Mouse (Mus musculus) kidney, embryonic 16.5 days (tissue): Measurements from ENCODE around the gene Adamts15. TPM values are rescaled to one million over a fixed set of nuclear protein-coding genes. Genes with fewer than 3 reads are reported as not detected.

Source experiments
- ATAC-seq: fragments of 200-750 bp; cut with Nextera tagmentation; 2 replicates; pipeline ENCODE4 v1.8.0; 2017; ENCODE audit warnings: moderate TSS enrichment; ENCODE audit not compliant: low FRiP score, low TSS enrichment
- H3K27ac ChIP-seq: fragments of 300-500 bp; sonication (generic); 2 replicates; pipeline ENCODE4 v1.5.1; 2014; ENCODE audit warnings: low read length
- H3K27me3 ChIP-seq: fragments of 300-500 bp; sonication (generic); 2 replicates; pipeline ENCODE4 v1.6.1; 2014; ENCODE audit warnings: low read length, control low read depth, mixed read lengths; ENCODE audit not compliant: insufficient read depth
- H3K36me3 ChIP-seq: fragments of 300-500 bp; sonication (generic); 2 replicates; pipeline ENCODE4 v1.6.1; 2014; ENCODE audit warnings: low read length, control low read depth, mixed read lengths; ENCODE audit not compliant: insufficient read depth
- H3K4me1 ChIP-seq: fragments of 300-500 bp; sonication (generic); 2 replicates; pipeline ENCODE4 v1.6.1; 2014; ENCODE audit warnings: low read length, control low read depth, mixed read lengths; ENCODE audit not compliant: insufficient read depth
- H3K4me2 ChIP-seq: fragments of 300-500 bp; sonication (generic); replicated peaks from 2 replicates; pipeline ENCODE4 v1.6.1; 2014; ENCODE audit warnings: low read depth, low read length
- H3K4me3 ChIP-seq: fragments of 300-500 bp; sonication (generic); 2 replicates; pipeline ENCODE4 v1.5.1; 2014; ENCODE audit warnings: mild to moderate bottlenecking, low read length
- H3K9ac ChIP-seq: fragments of 300-500 bp; sonication (generic); replicated peaks from 2 replicates; pipeline ENCODE4 v1.6.1; 2014; ENCODE audit warnings: low read length
- H3K9me3 ChIP-seq: fragments of 300-500 bp; sonication (generic); 2 replicates; pipeline ENCODE4 v1.6.1; 2016; ENCODE audit warnings: low read length, control low read depth
- WGBS: fragments of 180-500 bp; shearing (Covaris S2); extraction: QIAGEN DNeasy Blood & Tissue Kit; methylation state at CpG from one replicate; pipeline ENCODE4 v1.1.7; 2014; 5-methylcytosine and 5-hydroxymethylcytosine counted together
- polyA plus RNA-seq: library from polyadenylated mRNA; unstranded; fragments of >200 nt; fragmentation: Nextera tagmentation; extraction: Ambion mirVana; gene quantifications from 2 replicates; pipeline ENCODE4 v1.2.1, GENCODE M21; 2015

Adamts15 gene
- polyA plus RNA-seq, 1 experiment from 2014 or later = 9.8 TPM

DNA sequence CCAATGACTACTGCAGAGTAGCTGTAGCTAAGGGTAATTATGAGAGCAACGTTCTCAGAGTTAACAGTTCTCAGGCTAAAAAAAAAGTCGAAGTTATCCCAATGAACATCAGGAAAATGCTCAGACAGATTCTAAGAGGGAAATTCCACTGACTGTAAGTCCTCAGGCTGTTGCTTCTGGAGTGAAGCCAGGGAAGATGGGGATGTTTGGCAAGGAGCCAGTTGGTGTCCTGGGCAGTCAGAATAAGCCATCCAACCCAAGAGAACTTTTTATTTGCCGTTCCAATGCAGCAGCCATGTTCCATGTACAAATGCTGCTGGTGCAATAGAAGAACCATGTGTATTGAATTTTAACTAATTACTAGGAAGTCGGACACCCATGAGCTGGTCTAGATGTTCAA, 28.3 kb upstream of the Adamts15 start:
- H3K9me3 ChIP-seq = no peaks in the 10 kb centered on the region
- no peaks in the 10 kb centered on the region; the same call in 1 of the 2 replicates for H3K4me1 ChIP-seq
- no peak overlapping the region for H3K9ac ChIP-seq
- H3K36me3 ChIP-seq = no peaks in the 10 kb centered on the region
- H3K4me3 ChIP-seq = no peak overlapping the region
- ATAC-seq = no peak
- H3K4me2 ChIP-seq = no peak overlapping the region
- H3K27me3 ChIP-seq = peaks cover under 1% of the 10 kb centered on the region; the same call in 1 of the 2 replicates
- H3K27ac ChIP-seq = no peak overlapping the region
- 66% methylated on average over 4 of the region's 4 CpGs for WGBS

DNA sequence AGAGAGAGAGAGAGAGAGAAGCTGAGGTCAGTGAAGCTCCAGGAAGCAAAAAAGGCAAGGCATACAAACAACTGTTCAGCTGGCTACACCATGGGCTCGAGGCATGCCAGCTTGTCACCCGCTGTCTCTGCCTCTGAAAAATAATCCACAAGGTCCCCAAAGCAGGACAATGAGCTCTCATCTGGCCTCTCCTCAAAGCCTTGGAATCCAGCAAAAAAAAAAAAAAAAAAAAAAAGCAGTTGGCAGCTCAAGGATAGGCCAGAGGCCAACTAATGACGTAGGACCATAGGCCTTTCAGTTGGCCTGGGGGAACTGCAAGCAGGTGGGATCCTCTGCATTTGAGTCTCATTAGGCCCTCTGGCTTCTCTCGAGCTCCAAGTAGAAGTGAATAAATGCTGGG, 27.7 kb upstream of the Adamts15 start:
- peaks cover 7% of the 10 kb centered on the region for H3K27me3 ChIP-seq
- no peaks in the 10 kb centered on the region for H3K36me3 ChIP-seq
- WGBS = 81% methylated on average over 4 of the region's 4 CpGs
- no peak overlapping the region for H3K4me3 ChIP-seq
- H3K9ac ChIP-seq = no peak overlapping the region
- no peak overlapping the region for H3K27ac ChIP-seq
- no peak overlapping the region for H3K4me2 ChIP-seq
- H3K4me1 ChIP-seq = no peaks in the 10 kb centered on the region; the same call in 1 of the 2 replicates
- no peaks in the 10 kb centered on the region for H3K9me3 ChIP-seq
- no peak for ATAC-seq

DNA sequence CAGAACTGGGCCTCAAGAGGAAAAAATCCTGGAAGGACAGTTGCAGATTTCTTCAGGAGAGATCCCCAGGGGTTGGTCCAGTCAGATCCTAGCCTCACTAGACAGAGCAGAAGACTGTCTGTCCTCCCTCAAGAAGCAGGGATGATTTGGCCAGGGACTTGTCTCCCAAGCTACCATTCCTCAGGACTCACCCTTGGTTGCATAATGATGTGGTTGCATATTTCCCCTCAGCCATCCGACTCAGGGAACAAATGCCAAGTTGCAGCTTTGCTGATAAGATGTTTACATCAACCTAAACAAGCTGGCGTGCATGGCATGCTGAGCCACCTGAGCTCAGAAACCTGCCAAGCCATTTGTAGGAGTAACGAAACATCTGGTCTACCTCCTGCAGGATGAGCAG, 27.2 kb upstream of the Adamts15 start:
- H3K27ac ChIP-seq = no peak overlapping the region
- peaks cover 12% of the 10 kb centered on the region for H3K27me3 ChIP-seq
- H3K4me1 ChIP-seq = no peaks in the 10 kb centered on the region; the same call in 1 of the 2 replicates
- ATAC-seq = no peak
- no peak overlapping the region for H3K4me3 ChIP-seq
- H3K36me3 ChIP-seq = no peaks in the 10 kb centered on the region
- H3K9me3 ChIP-seq = no peaks in the 10 kb centered on the region
- H3K4me2 ChIP-seq = no peak overlapping the region
- 72% methylated on average over 3 of the region's 3 CpGs for whole genome bisulfite sequencing
- H3K9ac ChIP-seq = no peak overlapping the region

DNA sequence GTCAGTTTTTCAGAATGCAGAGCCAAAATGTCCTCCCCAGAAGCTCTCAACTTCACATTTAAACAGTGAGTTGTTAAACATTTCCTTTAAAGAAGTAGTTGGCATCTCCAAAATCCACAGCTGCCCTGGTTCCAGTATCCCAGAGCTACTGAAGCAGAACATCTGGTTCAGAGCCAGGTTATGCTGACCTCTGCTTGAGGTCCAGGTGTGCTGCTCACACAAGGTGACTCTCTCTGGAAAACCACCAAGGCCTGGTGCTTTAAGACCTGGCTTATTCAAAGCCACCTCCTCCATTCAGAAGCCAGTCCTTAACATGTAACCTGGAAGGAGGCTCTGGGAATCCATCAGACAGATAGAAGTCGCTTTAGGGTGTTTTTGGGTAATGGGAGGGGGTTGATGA, 23.0 kb upstream of the Adamts15 start:
- ATAC-seq = no peak
- 69% methylated on average over 1 of the region's 1 CpGs for WGBS
- Histone ChIP-seq H3K9ac (no peak overlapping the region), H3K27me3 (peaks cover 52% of the 10 kb centered on the region), H3K9me3 (no peaks in the 10 kb centered on the region), H3K4me2 (no peak overlapping the region), H3K36me3 (no peaks in the 10 kb centered on the region), H3K4me3 (no peak overlapping the region), H3K27ac (no peak overlapping the region), H3K4me1 (peaks cover 12% of the 10 kb centered on the region)

DNA sequence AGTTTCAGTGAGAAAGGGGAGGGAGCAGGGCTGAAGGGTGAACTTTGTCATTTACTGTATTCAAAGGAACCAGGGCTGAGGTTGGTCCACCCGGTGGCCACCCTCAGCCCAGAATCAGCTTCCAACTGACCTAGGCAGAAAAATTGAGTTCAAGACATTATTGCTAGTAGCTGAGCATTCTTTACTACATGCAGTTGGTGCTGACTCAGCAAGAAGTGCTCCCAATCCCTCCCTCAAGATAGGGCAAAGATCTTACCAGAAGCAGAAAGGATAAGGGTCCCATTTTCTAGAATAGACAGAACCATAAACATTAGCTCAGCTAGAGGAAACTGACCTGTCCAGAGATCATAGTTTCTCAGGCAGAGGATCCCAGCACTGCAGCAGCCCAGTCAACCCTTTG, 22.0 kb upstream of the Adamts15 start:
- WGBS = 24% methylated on average over 1 of the region's 1 CpGs

DNA sequence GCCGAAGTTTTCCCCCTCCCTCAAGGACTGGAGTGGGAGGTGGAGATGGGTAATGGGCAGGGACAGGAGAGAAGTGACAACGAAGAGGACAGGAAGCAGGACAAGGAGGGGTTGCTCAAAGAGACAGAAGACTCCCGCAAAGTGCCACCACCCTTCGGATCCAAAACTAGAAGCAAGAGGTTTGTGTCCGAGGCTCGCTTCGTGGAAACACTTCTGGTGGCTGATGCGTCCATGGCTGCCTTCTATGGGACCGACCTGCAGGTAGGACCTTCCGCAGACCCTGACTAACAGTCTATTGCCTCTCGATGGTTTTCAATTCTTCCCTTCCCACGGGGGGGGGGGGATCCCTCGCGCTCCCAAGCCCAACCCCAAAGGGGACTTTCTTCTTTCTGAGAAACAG, 21.1 kb upstream of the Adamts15 start:
- 4% methylated on average over 14 of the region's 14 CpGs for WGBS
- H3K4me3 ChIP-seq = peak overlapping the region; percentile 52
- no peaks in the 10 kb centered on the region for H3K36me3 ChIP-seq
- H3K9me3 ChIP-seq = no peaks in the 10 kb centered on the region
- peak overlapping the region; percentile 57 for H3K9ac ChIP-seq
- H3K27ac ChIP-seq = no peak overlapping the region
- H3K4me2 ChIP-seq = peak overlapping the region; percentile 84
- H3K4me1 ChIP-seq = peaks cover 12% of the 10 kb centered on the region
- H3K27me3 ChIP-seq = peaks cover 52% of the 10 kb centered on the region
- no peak for ATAC-seq

More for the DNA sequence above, 22.0 kb upstream of the Adamts15 start:
- ATAC-seq = no peak
- no peak overlapping the region for H3K9ac ChIP-seq
- no peaks in the 10 kb centered on the region for H3K9me3 ChIP-seq
- peaks cover 52% of the 10 kb centered on the region for H3K27me3 ChIP-seq
- peaks cover 12% of the 10 kb centered on the region for H3K4me1 ChIP-seq
- no peak overlapping the region for H3K4me3 ChIP-seq
- no peak overlapping the region for H3K27ac ChIP-seq
- H3K36me3 ChIP-seq = no peaks in the 10 kb centered on the region
- no peak overlapping the region for H3K4me2 ChIP-seq

DNA sequence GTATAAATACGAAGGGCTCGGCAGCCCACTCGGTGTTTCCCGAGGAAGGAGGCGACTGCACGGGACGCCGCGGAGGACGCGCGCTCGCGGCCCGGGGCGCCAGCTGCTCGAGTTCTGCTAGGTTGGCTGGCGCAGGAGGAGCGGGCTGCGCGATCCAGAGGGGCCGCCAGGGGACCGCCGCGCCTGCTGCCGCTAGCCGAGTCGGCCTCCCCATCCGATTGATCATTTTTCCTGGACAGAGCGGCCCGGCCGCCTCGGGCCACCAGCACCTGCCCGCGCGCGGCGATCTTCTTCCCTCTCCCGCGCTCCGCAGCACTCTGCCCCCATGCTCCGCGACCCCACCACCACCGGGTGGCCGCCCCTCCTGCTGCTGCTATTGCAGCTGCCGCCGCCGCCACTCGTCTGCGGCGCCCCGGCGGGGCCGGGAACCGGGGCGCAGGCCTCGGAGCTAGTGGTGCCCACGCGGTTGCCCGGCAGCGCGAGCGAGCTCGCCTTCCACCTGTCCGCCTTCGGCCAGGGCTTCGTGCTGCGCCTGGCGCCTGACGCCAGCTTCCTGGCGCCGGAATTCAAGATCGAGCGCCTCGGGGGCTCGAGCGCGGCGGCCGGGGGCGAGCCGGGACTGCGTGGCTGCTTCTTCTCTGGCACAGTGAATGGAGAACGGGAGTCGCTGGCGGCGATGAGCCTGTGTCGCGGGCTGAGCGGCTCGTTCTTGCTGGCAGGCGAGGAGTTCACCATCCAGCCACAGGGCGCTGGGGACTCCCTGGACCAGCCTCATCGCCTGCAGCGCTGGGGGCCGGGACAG, 20.5 kb upstream of the Adamts15 start, which contains the start of gene Adamts8:
Gene Adamts8 (plus strand): TSS at position 51 of the 802 bp plus-strand sequence.
- Histone ChIP-seq H3K27me3 (peaks cover 53% of the 10 kb centered on the region), H3K4me3 (peak within 1 kb of the TSS; percentile 52), H3K9me3 (no peaks in the 10 kb centered on the region), H3K9ac (peak within 1 kb of the TSS; percentile 57), H3K4me2 (peak within 1 kb of the TSS; percentile 84), H3K4me1 (peaks cover 12% of the 10 kb centered on the region), H3K36me3 (no peaks in the 10 kb centered on the region), H3K27ac (no peak within 1 kb of the TSS)
- peak; percentile 82 for ATAC-seq
- WGBS = under 1% methylated on average over 96 of the region's 96 CpGs

DNA sequence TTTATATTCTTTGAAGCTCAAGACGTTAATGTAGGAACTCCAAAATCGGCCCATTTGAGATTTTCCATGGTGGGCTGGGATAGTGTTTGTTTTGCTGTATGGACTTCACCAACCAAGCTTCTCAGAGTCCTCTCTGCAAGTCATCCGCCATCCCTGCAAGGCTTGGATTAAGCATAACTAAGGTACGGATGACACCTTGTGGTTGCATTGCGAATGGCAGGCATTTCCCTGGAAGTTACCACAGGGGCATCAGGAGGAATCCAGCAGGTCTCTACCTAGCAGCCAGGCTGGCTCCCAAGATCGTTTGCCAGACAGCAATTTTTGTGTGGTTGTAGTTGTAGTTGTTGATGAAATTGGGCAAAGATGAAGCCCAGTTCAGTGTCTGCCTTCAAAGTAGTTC, 18.1 kb upstream of the Adamts15 start:
- H3K36me3 ChIP-seq = no peaks in the 10 kb centered on the region
- ATAC-seq = 0 out of 2 replicates have a peak, but pooled peaks have one; percentile 28
- no peak overlapping the region for H3K4me3 ChIP-seq
- no peaks in the 10 kb centered on the region for H3K9me3 ChIP-seq
- WGBS = 4% methylated on average over 6 of the region's 6 CpGs
- no peak overlapping the region for H3K4me2 ChIP-seq
- H3K27ac ChIP-seq = no peak overlapping the region
- H3K9ac ChIP-seq = no peak overlapping the region
- H3K27me3 ChIP-seq = peaks cover 56% of the 10 kb centered on the region
- H3K4me1 ChIP-seq = peaks cover 12% of the 10 kb centered on the region

DNA sequence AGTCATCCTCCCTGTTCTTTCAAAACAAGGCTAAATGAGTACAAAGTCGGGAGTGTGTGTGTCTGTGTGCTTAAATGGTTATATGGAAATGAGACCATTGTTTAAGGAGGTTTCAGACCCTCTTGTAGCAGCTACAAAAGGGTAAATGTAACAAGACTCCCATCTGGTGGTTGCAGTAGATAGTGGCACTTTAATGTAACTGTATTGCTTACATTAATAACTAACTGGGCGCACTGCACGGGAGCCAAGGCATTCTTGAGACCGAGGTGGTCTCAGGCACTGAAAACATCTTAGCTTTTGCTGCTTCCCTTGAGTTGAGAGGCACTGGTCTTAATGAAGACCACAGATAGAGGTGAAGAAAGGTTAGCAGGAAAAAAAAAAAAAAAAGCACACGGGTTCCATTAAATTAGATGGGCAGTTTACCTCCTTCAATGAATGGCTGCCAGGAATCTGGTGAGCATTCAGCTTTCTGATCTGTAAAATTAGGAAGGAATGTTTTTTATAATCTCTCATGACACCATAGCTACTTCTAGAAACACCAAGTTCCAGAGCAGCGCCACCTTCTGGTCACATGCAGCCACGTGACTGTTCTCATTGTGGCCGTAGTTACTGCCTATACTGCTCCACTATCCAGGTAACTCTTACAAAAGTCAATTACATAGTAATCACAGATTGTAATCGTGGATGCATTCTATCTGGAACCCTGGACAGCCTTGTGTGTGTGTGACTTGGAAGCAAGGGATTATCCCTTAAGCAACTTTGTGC, 14.6 kb upstream of the Adamts15 start:
- H3K4me1 ChIP-seq = 0 out of 2 replicates have a peak, but pooled peaks cover under 1% of the 10 kb centered on the region
- H3K4me2 ChIP-seq = no peak overlapping the region
- WGBS = 29% methylated on average over 9 of the region's 9 CpGs
- H3K27ac ChIP-seq = no peak overlapping the region
- H3K27me3 ChIP-seq = peaks cover 21% of the 10 kb centered on the region
- peak; percentile 61; the same call in 1 of the 2 replicates for ATAC-seq
- no peaks in the 10 kb centered on the region for H3K36me3 ChIP-seq
- no peak overlapping the region for H3K9ac ChIP-seq
- H3K9me3 ChIP-seq = no peaks in the 10 kb centered on the region
- H3K4me3 ChIP-seq = no peak overlapping the region
